Mouse (Mus musculus): Measurements from ENCODE around the gene Tmem135.

GRCm38 (mm10) chr7:89412094-89412493 is 8.1 kb upstream of the Tmem135 start:
- TF ChIP-seq CTCF (IDR thresholded peaks at IDR 0.05; ENCODE audit: borderline replicate concordance, insufficient read depth, low read length), result no peak
- no peak for TF ChIP-seq POLR2A (IDR thresholded peaks at IDR 0.05; ENCODE audit: low read depth, low read length)

All from embryonic fibroblast, embryonic 13.5 days (primary cell).